Mouse (Mus musculus) midbrain, embryonic 14.5 days (tissue): Measurements from ENCODE around the gene Cda. TPM values are rescaled to one million over a fixed set of nuclear protein-coding genes. Genes with fewer than 3 reads are reported as not detected.
A peak's percentile ranks its signal among the peaks of the same experiment; 100 is the strongest.

Experiments
- ATAC-seq: fragments of 200-750 bp; cut with Nextera tagmentation; 2 replicates; pipeline ENCODE4 v1.8.0; 2017; ENCODE audit warnings: moderate number of reproducible peaks, moderate library complexity; ENCODE audit not compliant: low FRiP score, low TSS enrichment
- DNase-seq: peaks from one replicate; pipeline ENCODE4 v3.0.0-alpha.2; 2015
- H3K27ac ChIP-seq: fragments of 300-500 bp; sonication (generic); replicated peaks from 2 replicates; pipeline ENCODE4 v1.5.1; 2014; ENCODE audit warnings: mild to moderate bottlenecking, low read depth, low read length, moderate library complexity
- H3K27me3 ChIP-seq: fragments of 300-500 bp; sonication (generic); 2 replicates; pipeline ENCODE4 v1.6.1; 2014; ENCODE audit warnings: low read length, control low read depth, mixed read lengths; ENCODE audit not compliant: control insufficient read depth, insufficient read depth
- H3K36me3 ChIP-seq: fragments of 300-500 bp; sonication (generic); 2 replicates; pipeline ENCODE4 v1.6.1; 2014; ENCODE audit warnings: low read length, control low read depth; ENCODE audit not compliant: control insufficient read depth, insufficient read depth
- H3K4me1 ChIP-seq: fragments of 300-500 bp; sonication (generic); 2 replicates; pipeline ENCODE4 v1.6.1; 2014; ENCODE audit warnings: mild to moderate bottlenecking, antibody characterized with exemption, low read length, control low read depth; ENCODE audit not compliant: control insufficient read depth, insufficient read depth
- H3K4me2 ChIP-seq: fragments of 300-500 bp; sonication (generic); 2 replicates; pipeline ENCODE4 v1.6.1; 2014; ENCODE audit warnings: mild to moderate bottlenecking, low read length, moderate library complexity
- H3K4me3 ChIP-seq: fragments of 300-500 bp; sonication (generic); replicated peaks from 2 replicates; pipeline ENCODE4 v1.5.1; 2014; ENCODE audit warnings: low read depth, low read length
- H3K9ac ChIP-seq: fragments of 300-500 bp; sonication (generic); replicated peaks from 2 replicates; pipeline ENCODE4 v1.6.1; 2014; ENCODE audit warnings: mild to moderate bottlenecking, low read length, moderate library complexity
- H3K9me3 ChIP-seq: fragments of 300-500 bp; sonication (generic); 2 replicates; pipeline ENCODE4 v1.6.1; 2016; ENCODE audit warnings: low read length, control low read depth, mixed read lengths; ENCODE audit not compliant: control insufficient read depth
- WGBS: fragments of 180-500 bp; shearing (Covaris S2); extraction: QIAGEN DNeasy Blood & Tissue Kit; methylation state at CpG from one replicate; pipeline ENCODE4 v1.1.7; 2014; 5-methylcytosine and 5-hydroxymethylcytosine counted together
- microRNA-seq: library from miRNA; unstranded; fragments of <30 nt; microRNA quantifications from one replicate; pipeline ENCODE4, GENCODE M21; 2016
- polyA plus RNA-seq: library from polyadenylated mRNA; unstranded; fragments of >200 nt; fragmentation: Nextera tagmentation; extraction: Ambion mirVana; gene quantifications from 2 replicates; pipeline ENCODE4 v1.2.1, GENCODE M21; 2014

Gene Cda
- polyA plus RNA-seq, 1 experiment from 2014 or later: 2.4 TPM

GRCm38 (mm10) chr4:138303011-138303410 is 64.8 kb downstream of the Cda start:
- Histone ChIP-seq H3K4me3 (no peak overlapping the region), H3K27ac (no peak overlapping the region), H3K4me1 (peaks cover 14% of the 10 kb centered on the region), H3K9ac (no peak overlapping the region), H3K27me3 (no peaks in the 10 kb centered on the region), H3K4me2 (no peak overlapping the region), H3K9me3 (no peaks in the 10 kb centered on the region), H3K36me3 (peaks cover 7% of the 10 kb centered on the region; the same call in 1 of the 2 replicates)
- WGBS: 96% methylated on average over 3 of the region's 3 CpGs
- ATAC-seq (no peak), DNase-seq (no peak)

- H3K4me3 ChIP-seq: no peak overlapping the region
- no peak overlapping the region for H3K9ac ChIP-seq
- no peaks in the 10 kb centered on the region for H3K36me3 ChIP-seq
- H3K4me2 ChIP-seq: no peak overlapping the region
- DNase-seq: no peak
- peaks cover 14% of the 10 kb centered on the region for H3K4me1 ChIP-seq
- no peak for ATAC-seq
- no peaks in the 10 kb centered on the region for H3K27me3 ChIP-seq
- no peaks in the 10 kb centered on the region for H3K9me3 ChIP-seq
- no peak overlapping the region for H3K27ac ChIP-seq
- WGBS: 87% methylated on average over 10 of the region's 10 CpGs
Observed at GRCm38 (mm10) chr4:138301271-138301780, 66.5 kb downstream of the Cda start.

- no peak overlapping the region for H3K4me2 ChIP-seq
- no peak for ATAC-seq
Observed at GRCm38 (mm10) chr4:138293949-138294550, 73.7 kb downstream of the Cda start.

GRCm38 (mm10) chr4:138293261-138293948 is 74.4 kb downstream of the Cda start:
- no peak overlapping the region for H3K4me2 ChIP-seq
- H3K27ac ChIP-seq: peak overlapping the region; percentile 84
- peak; percentile 53 for ATAC-seq
- H3K27me3 ChIP-seq: no peaks in the 10 kb centered on the region
- DNase-seq: peak; percentile 68
- H3K9me3 ChIP-seq: no peaks in the 10 kb centered on the region
- H3K9ac ChIP-seq: no peak overlapping the region
- no peaks in the 10 kb centered on the region for H3K4me1 ChIP-seq
- 60% methylated on average over 18 of the region's 18 CpGs for WGBS
- H3K4me3 ChIP-seq: no peak overlapping the region
- H3K36me3 ChIP-seq: no peaks in the 10 kb centered on the region

More at GRCm38 (mm10) chr4:138293949-138294550, 73.7 kb downstream of the Cda start:
- WGBS: 71% methylated on average over 13 of the region's 14 CpGs
- Histone ChIP-seq H3K36me3 (no peaks in the 10 kb centered on the region), H3K9ac (no peak overlapping the region), H3K9me3 (no peaks in the 10 kb centered on the region), H3K27ac (peak overlapping the region; percentile 84), H3K4me3 (no peak overlapping the region), H3K27me3 (no peaks in the 10 kb centered on the region), H3K4me1 (no peaks in the 10 kb centered on the region)
- DNase-seq: no peak

GRCm38 (mm10) chr4:138292028-138292427 is 75.8 kb downstream of the Cda start:
- Histone ChIP-seq H3K36me3 (no peaks in the 10 kb centered on the region), H3K9ac (no peak overlapping the region), H3K9me3 (no peaks in the 10 kb centered on the region), H3K27ac (no peak overlapping the region), H3K4me2 (no peak overlapping the region), H3K27me3 (no peaks in the 10 kb centered on the region), H3K4me1 (no peaks in the 10 kb centered on the region), H3K4me3 (no peak overlapping the region)
- no peak for ATAC-seq
- 89% methylated on average over 13 of the region's 13 CpGs for WGBS
- no peak for DNase-seq

DNA sequence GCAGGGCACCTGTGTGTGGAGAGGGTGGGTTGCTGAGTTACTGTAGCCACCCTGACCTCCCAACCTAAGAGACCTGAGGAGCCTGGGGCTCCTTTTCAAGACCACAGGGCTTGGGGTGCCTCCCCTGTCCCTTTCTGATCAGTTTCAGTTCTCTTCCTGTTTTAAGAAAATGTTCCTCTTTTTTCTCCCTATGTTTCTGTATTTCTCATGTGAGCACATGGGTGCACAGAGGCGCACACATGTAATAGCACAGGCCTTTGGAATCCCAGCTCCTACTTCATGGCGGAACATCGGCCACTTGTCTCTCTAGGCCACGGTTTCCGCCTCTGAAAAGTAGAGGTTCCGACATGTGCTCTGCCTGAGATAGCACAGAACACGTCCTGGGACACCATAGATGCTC is 79.1 kb downstream of the Cda start:
- no peak overlapping the region for H3K27ac ChIP-seq
- no peaks in the 10 kb centered on the region for H3K9me3 ChIP-seq
- H3K4me3 ChIP-seq: no peak overlapping the region
- ATAC-seq: no peak
- H3K36me3 ChIP-seq: no peaks in the 10 kb centered on the region
- no peaks in the 10 kb centered on the region for H3K27me3 ChIP-seq
- H3K4me2 ChIP-seq: no peak overlapping the region
- H3K9ac ChIP-seq: no peak overlapping the region
- DNase-seq: no peak
- 87% methylated on average over 7 of the region's 7 CpGs for WGBS
- no peaks in the 10 kb centered on the region for H3K4me1 ChIP-seq

Small RNA genes lying within 50 kb of the gene (microRNA-seq; reads per million reads assigned to microRNA genes)
- not detected for gene Gm27646
- 3.4 reads per million, percentile 21 among the genes with 10 or more reads in this experiment for gene Mir7019

Other genes starting within 250 kb of the Cda start
- gene Hp1bp3, start 151.7 kb downstream of the Cda start, polyA plus RNA-seq: 257 and 278 TPM in 2 replicates
- 7.7 and 9.4 TPM in 2 replicates for gene Sh2d5, start 117.6 kb downstream of the Cda start, polyA plus RNA-seq
- 2.5 and 2.9 TPM in 2 replicates for gene Kif17, start 117.6 kb downstream of the Cda start, polyA plus RNA-seq
- 177 and 184 TPM in 2 replicates for gene Ddost, start 63.3 kb downstream of the Cda start, polyA plus RNA-seq
- gene Pink1, start 41.7 kb downstream of the Cda start, polyA plus RNA-seq: 54.1 and 74.7 TPM in 2 replicates
- gene Fam43b, start 28.5 kb upstream of the Cda start, polyA plus RNA-seq: 5.4 and 6.7 TPM in 2 replicates
- gene Mul1, start 66.7 kb upstream of the Cda start, polyA plus RNA-seq: 22.8 and 23.8 TPM in 2 replicates
- gene Camk2n1, start 86.3 kb upstream of the Cda start, polyA plus RNA-seq: 15.4 and 20.5 TPM in 2 replicates